Mouse (Mus musculus) embryonic fibroblast, embryonic 13.5 days (primary cell): Measurements from ENCODE around the gene Mroh9. TPM values are rescaled to one million over a fixed set of nuclear protein-coding genes. Genes with fewer than 3 reads are reported as not detected.

Source experiments
- H3K27ac ChIP-seq: 2 replicates; pipeline ENCODE4 v1.5.1; 2012; ENCODE audit warnings: low read length, control low read depth, inconsistent platforms; ENCODE audit not compliant: insufficient read depth
- H3K4me1 ChIP-seq: 2 replicates; pipeline ENCODE4 v1.6.1; 2011; ENCODE audit warnings: low read length; ENCODE audit not compliant: control insufficient read depth, insufficient read depth
- H3K4me3 ChIP-seq: 2 replicates; pipeline ENCODE4 v1.5.1; 2011; ENCODE audit warnings: mild to moderate bottlenecking, control low read depth, low read length; ENCODE audit not compliant: insufficient read depth
- CTCF ChIP-seq: IDR thresholded peaks from 2 replicates; pipeline ENCODE4 v1.5.1; 2011; ENCODE audit warnings: mild to moderate bottlenecking, control low read depth, low read length, moderate library complexity, borderline replicate concordance; ENCODE audit not compliant: insufficient read depth
- POLR2A ChIP-seq: IDR thresholded peaks from 2 replicates; pipeline ENCODE4 v1.6.1; 2011; ENCODE audit warnings: low read depth, mild to moderate bottlenecking, control low read depth, low read length, moderate library complexity
- polyA plus RNA-seq: library from polyadenylated mRNA; stranded (reverse); fragments of >200 nt; gene quantifications from 2 replicates; pipeline ENCODE4 v1.2.4, GENCODE M21; 2011; ENCODE audit warnings: low read depth; ENCODE audit not compliant: missing spikeins, insufficient read length

Gene Mroh9
- polyA plus RNA-seq, 1 experiment = not detected

GRCm38 (mm10) chr1:163070502-163070901 is 15.0 kb downstream of the Mroh9 start:
- TF ChIP-seq POLR2A = no peak
- no peak for TF ChIP-seq CTCF
- H3K27ac ChIP-seq = no peak overlapping the region
- H3K4me3 ChIP-seq = no peak overlapping the region
- no peaks in the 10 kb centered on the region for H3K4me1 ChIP-seq

GRCm38 (mm10) chr1:163060381-163060780 is 25.1 kb downstream of the Mroh9 start:
- Histone ChIP-seq H3K4me1 (no peaks in the 10 kb centered on the region), H3K4me3 (no peak overlapping the region), H3K27ac (no peak overlapping the region)
- no peak for TF ChIP-seq POLR2A
- no peak for TF ChIP-seq CTCF

- H3K4me3 ChIP-seq = no peak overlapping the region
- no peak overlapping the region for H3K27ac ChIP-seq
- H3K4me1 ChIP-seq = no peaks in the 10 kb centered on the region
- TF ChIP-seq CTCF (no peak; the same call in 1 of the 2 replicates), POLR2A (no peak)
These were observed 28.1 kb downstream of the Mroh9 start for GRCm38 (mm10) chr1:163057363-163057762.

GRCm38 (mm10) chr1:163055629-163056028 is 29.8 kb downstream of the Mroh9 start:
- TF ChIP-seq POLR2A = no peak
- TF ChIP-seq CTCF = no peak
- Histone ChIP-seq H3K27ac (no peak overlapping the region), H3K4me3 (no peak overlapping the region), H3K4me1 (no peaks in the 10 kb centered on the region)

- Histone ChIP-seq H3K4me1 (no peaks in the 10 kb centered on the region), H3K4me3 (no peak overlapping the region), H3K27ac (no peak overlapping the region)
- TF ChIP-seq POLR2A (no peak), CTCF (no peak)
These were observed 62.4 kb downstream of the Mroh9 start for GRCm38 (mm10) chr1:163023075-163023474.

GRCm38 (mm10) chr1:163009220-163009619 is 76.2 kb downstream of the Mroh9 start:
- no peak overlapping the region for H3K27ac ChIP-seq
- peaks cover 3% of the 10 kb centered on the region; the same call in 1 of the 2 replicates for H3K4me1 ChIP-seq
- no peak for TF ChIP-seq CTCF
- no peak for TF ChIP-seq POLR2A

GRCm38 (mm10) chr1:163003496-163003895 is 82.0 kb downstream of the Mroh9 start:
- Histone ChIP-seq H3K27ac (no peak overlapping the region), H3K4me3 (no peak overlapping the region), H3K4me1 (peaks cover 3% of the 10 kb centered on the region; the same call in 1 of the 2 replicates)
- TF ChIP-seq POLR2A (no peak), CTCF (no peak)

More at GRCm38 (mm10) chr1:163009220-163009619, 76.2 kb downstream of the Mroh9 start:
- H3K4me3 ChIP-seq = no peak overlapping the region

GRCm38 (mm10) chr1:163001271-163001829 is 84.1 kb downstream of the Mroh9 start:
- H3K4me1 ChIP-seq = no peaks in the 10 kb centered on the region
- H3K27ac ChIP-seq = no peak overlapping the region
- H3K4me3 ChIP-seq = no peak overlapping the region
- no peak for TF ChIP-seq POLR2A
- TF ChIP-seq CTCF = no peak

- Histone ChIP-seq H3K4me1 (no peaks in the 10 kb centered on the region), H3K4me3 (no peak overlapping the region), H3K27ac (no peak overlapping the region)
- no peak for TF ChIP-seq CTCF
- TF ChIP-seq POLR2A = no peak
These were observed 97.9 kb downstream of the Mroh9 start for GRCm38 (mm10) chr1:162987546-162987945.

GRCm38 (mm10) chr1:162986777-162987176 is 98.7 kb downstream of the Mroh9 start:
- Histone ChIP-seq H3K27ac (no peak overlapping the region), H3K4me1 (no peaks in the 10 kb centered on the region), H3K4me3 (no peak overlapping the region)
- no peak for TF ChIP-seq POLR2A
- TF ChIP-seq CTCF = no peak

- no peak overlapping the region for H3K4me3 ChIP-seq
- no peak overlapping the region for H3K27ac ChIP-seq
- H3K4me1 ChIP-seq = no peaks in the 10 kb centered on the region
- TF ChIP-seq CTCF (no peak), POLR2A (no peak)
These were observed 99.2 kb downstream of the Mroh9 start for GRCm38 (mm10) chr1:162986121-162986748.
